Mouse (Mus musculus): ENCODE data around the gene Slc9a9. TPM values are rescaled to one million over a fixed set of nuclear protein-coding genes. Genes with fewer than 3 reads are reported as not detected.

Gene Slc9a9
- polyA plus RNA-seq, 1 experiment from 2014 or later, result 1.2 TPM

DNA sequence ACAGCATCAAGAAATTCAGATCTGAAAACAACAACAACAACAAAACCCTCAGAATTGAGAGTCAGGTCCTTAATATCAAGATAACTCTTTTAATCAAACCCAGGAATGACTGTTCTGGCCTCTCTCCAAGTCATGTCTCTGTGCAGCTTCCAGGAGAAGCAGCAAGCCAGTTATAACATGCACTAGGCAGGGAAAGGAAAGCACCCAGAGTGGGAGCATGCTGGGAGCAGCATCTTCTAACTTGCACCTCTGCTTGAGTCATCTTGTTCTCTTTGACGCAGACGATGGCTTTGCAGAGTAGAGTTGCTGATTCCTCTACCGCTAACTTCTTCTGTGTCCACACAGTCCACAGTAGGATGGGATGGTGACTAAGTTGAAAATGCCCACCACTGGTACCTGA is 426.8 kb downstream of the Slc9a9 start:
- DNase-seq (ENCODE audit: low spot score) (no peak), ATAC-seq (ENCODE audit: insufficient number of reproducible peaks, low FRiP score, low TSS enrichment, low read depth) (no peak)
- WGBS, result 94% methylated on average over 3 of the region's 3 CpGs
- Histone ChIP-seq H3K9me3 (ENCODE audit: control insufficient read depth, low read length) (no peaks in the 10 kb centered on the region), H3K9ac (ENCODE audit: low read length) (no peak overlapping the region), H3K4me3 (ENCODE audit: low read depth, low read length) (no peak overlapping the region), H3K27me3 (ENCODE audit: control insufficient read depth, insufficient read depth, low read length) (no peaks in the 10 kb centered on the region), H3K4me1 (ENCODE audit: control insufficient read depth, insufficient read depth, low read length) (no peaks in the 10 kb centered on the region), H3K36me3 (ENCODE audit: control insufficient read depth, insufficient read depth, low read length) (no peaks in the 10 kb centered on the region), H3K27ac (replicated peaks; ENCODE audit: low read depth, low read length) (no peak overlapping the region), H3K4me2 (ENCODE audit: low read depth, severe bottlenecking) (no peak overlapping the region)

DNA sequence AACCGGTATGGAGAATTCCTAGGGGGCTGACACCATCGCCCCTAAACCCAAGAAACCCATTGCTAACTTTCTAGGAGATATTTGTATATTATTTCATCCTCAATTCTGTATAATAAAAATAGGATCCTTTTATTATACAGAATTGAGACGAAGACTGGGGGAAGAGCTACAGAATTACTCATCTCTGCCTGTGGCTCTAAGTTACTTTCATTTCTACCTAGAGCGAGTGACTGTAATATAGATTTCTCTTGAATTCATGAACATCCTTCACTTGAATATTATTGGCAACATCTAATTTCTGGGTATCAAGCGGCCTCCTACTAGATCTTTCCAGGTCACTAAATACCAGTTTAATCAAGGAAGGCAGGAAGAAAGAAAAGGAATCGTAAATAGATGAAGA is 436.1 kb downstream of the Slc9a9 start:
- no peak overlapping the region for H3K4me2 ChIP-seq (ENCODE audit: low read depth, severe bottlenecking)
- no peak overlapping the region for H3K27ac ChIP-seq (replicated peaks; ENCODE audit: low read depth, low read length)
- DNase-seq (ENCODE audit: low spot score) (no peak), ATAC-seq (ENCODE audit: insufficient number of reproducible peaks, low FRiP score, low TSS enrichment, low read depth) (no peak)
- 92% methylated on average over 6 of the region's 6 CpGs for WGBS
- no peaks in the 10 kb centered on the region for H3K36me3 ChIP-seq (ENCODE audit: control insufficient read depth, insufficient read depth, low read length)
- H3K4me1 ChIP-seq (ENCODE audit: control insufficient read depth, insufficient read depth, low read length), result no peaks in the 10 kb centered on the region
- H3K27me3 ChIP-seq (ENCODE audit: control insufficient read depth, insufficient read depth, low read length), result no peaks in the 10 kb centered on the region
- H3K4me3 ChIP-seq (ENCODE audit: low read depth, low read length), result no peak overlapping the region
- H3K9ac ChIP-seq (ENCODE audit: low read length), result no peak overlapping the region
- H3K9me3 ChIP-seq (ENCODE audit: control insufficient read depth, low read length), result no peaks in the 10 kb centered on the region

DNA sequence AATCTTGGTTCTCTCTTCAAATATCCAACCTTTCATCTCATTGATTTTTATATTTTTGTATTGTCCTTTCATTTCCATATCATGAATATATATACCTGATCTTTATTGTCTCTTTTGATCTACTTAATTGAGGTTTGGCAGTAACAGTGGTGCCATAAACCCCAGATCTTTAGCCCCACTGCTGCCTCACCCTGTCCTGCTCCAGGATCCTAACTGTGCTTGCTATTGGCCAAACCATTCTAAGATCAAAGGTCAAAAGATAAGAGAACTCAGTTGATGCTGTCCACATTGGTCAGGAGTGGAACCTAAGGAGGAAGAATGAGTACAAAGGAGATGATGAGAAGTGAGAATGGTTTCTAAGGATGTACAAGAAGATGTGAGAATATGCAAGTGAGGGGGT is 440.1 kb downstream of the Slc9a9 start:
- Histone ChIP-seq H3K27ac (replicated peaks; ENCODE audit: low read depth, low read length) (no peak overlapping the region), H3K9ac (ENCODE audit: low read length) (no peak overlapping the region), H3K27me3 (ENCODE audit: control insufficient read depth, insufficient read depth, low read length) (no peaks in the 10 kb centered on the region), H3K36me3 (ENCODE audit: control insufficient read depth, insufficient read depth, low read length) (no peaks in the 10 kb centered on the region), H3K4me3 (ENCODE audit: low read depth, low read length) (no peak overlapping the region), H3K4me1 (ENCODE audit: control insufficient read depth, insufficient read depth, low read length) (no peaks in the 10 kb centered on the region), H3K4me2 (ENCODE audit: low read depth, severe bottlenecking) (no peak overlapping the region), H3K9me3 (ENCODE audit: control insufficient read depth, low read length) (no peaks in the 10 kb centered on the region)
- ATAC-seq (ENCODE audit: insufficient number of reproducible peaks, low FRiP score, low TSS enrichment, low read depth) (no peak), DNase-seq (ENCODE audit: low spot score) (no peak)

DNA sequence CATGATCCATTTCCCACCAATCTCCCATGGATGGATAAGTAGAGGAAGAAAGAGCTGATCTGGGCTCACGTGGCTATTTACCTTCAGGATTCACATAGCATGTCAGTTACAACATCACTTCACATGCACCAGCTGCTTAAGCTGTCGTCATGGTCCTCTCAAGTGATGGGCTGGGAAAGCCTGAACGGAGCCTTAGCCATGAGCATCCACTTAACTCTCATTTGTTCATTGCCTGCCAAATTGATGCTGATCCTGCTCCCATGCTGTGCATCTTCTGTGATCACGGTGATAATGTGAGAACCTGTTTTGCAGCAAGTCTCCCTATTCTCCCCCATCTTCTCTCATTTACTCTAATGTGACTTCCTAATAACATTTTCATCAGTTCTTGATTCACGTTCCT is 441.1 kb downstream of the Slc9a9 start:
- no peak for DNase-seq (ENCODE audit: low spot score)
- H3K4me3 ChIP-seq (ENCODE audit: low read depth, low read length), result no peak overlapping the region
- H3K27ac ChIP-seq (replicated peaks; ENCODE audit: low read depth, low read length), result no peak overlapping the region
- 81% methylated on average over 5 of the region's 5 CpGs for WGBS
- no peaks in the 10 kb centered on the region for H3K27me3 ChIP-seq (ENCODE audit: control insufficient read depth, insufficient read depth, low read length)
- no peaks in the 10 kb centered on the region for H3K4me1 ChIP-seq (ENCODE audit: control insufficient read depth, insufficient read depth, low read length)
- H3K4me2 ChIP-seq (ENCODE audit: low read depth, severe bottlenecking), result no peak overlapping the region
- H3K9ac ChIP-seq (ENCODE audit: low read length), result no peak overlapping the region
- ATAC-seq (ENCODE audit: insufficient number of reproducible peaks, low FRiP score, low TSS enrichment, low read depth), result no peak
- H3K36me3 ChIP-seq (ENCODE audit: control insufficient read depth, insufficient read depth, low read length), result no peaks in the 10 kb centered on the region
- H3K9me3 ChIP-seq (ENCODE audit: control insufficient read depth, low read length), result no peaks in the 10 kb centered on the region

DNA sequence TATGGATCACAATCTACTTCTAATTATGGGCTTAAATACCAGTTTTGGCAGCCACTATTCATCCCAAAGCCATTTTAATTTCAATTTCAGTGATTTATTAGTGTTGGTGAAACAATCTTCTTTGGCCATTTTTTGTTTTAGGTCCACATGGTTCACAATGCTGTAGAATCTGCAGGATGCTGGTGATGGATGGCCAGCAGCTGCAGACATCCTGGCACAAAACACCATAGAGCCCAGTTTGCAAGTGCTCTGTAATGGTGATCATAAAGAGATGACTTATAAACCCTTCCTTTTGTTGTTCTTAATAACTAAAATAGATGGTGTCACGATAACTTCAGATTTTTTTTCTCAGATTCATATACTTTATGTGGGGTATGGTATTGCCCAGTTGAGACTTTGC is 442.0 kb downstream of the Slc9a9 start:
- H3K4me2 ChIP-seq (ENCODE audit: low read depth, severe bottlenecking), result no peak overlapping the region
- 89% methylated on average over 1 of the region's 1 CpGs for WGBS
- ATAC-seq (ENCODE audit: insufficient number of reproducible peaks, low FRiP score, low TSS enrichment, low read depth), result no peak
- no peaks in the 10 kb centered on the region for H3K36me3 ChIP-seq (ENCODE audit: control insufficient read depth, insufficient read depth, low read length)
- no peak overlapping the region for H3K9ac ChIP-seq (ENCODE audit: low read length)
- no peaks in the 10 kb centered on the region for H3K27me3 ChIP-seq (ENCODE audit: control insufficient read depth, insufficient read depth, low read length)
- H3K27ac ChIP-seq (replicated peaks; ENCODE audit: low read depth, low read length), result no peak overlapping the region
- H3K9me3 ChIP-seq (ENCODE audit: control insufficient read depth, low read length), result no peaks in the 10 kb centered on the region
- DNase-seq (ENCODE audit: low spot score), result no peak
- H3K4me3 ChIP-seq (ENCODE audit: low read depth, low read length), result no peak overlapping the region
- no peaks in the 10 kb centered on the region for H3K4me1 ChIP-seq (ENCODE audit: control insufficient read depth, insufficient read depth, low read length)

DNA sequence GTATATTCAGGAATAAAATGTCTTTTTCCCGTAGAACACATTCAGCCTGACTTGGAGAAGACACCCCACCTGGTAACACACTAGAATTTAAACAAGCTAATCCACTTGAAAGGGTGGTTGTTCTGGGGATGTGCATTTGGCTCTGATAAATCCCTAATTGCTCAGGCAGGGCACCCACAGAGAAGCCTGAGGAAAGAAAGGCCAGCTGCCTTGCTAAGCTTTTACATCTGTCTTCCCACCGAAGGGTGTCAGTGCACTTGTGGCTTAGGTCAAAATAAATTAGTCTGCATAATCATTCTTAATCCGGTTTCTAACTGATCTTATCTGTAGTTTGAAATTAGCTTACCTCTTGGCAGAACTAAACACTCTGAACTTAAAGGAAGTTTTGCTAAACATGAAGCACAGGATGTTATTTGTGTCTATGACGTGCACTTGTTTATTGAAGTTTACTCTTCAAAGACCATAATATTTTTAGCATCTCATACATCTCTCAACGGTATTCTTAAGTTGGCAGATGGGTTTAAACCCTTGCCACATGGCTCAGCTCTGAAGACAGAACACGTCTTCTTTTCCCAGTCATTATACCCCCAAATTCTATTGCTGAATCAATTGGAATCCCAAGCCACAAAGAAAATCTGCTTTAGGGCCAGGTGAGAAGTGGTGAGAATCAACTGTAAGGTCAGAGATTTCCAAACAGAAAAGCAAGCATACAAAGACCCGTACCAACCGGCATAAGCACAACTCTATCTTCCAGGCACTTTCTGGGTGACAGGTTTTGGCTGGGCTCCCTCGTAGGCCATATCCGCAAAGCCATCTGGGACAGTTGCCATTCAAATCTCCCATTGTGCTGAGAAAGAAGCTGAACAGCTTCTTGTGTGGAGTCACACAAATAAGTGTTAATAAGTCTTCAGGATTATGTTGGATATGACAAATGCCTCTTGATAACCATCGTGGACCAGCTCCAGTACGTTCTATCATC is 443.7 kb downstream of the Slc9a9 start:
- no peaks in the 10 kb centered on the region for H3K27me3 ChIP-seq (ENCODE audit: control insufficient read depth, insufficient read depth, low read length)
- no peaks in the 10 kb centered on the region for H3K36me3 ChIP-seq (ENCODE audit: control insufficient read depth, insufficient read depth, low read length)

DNA sequence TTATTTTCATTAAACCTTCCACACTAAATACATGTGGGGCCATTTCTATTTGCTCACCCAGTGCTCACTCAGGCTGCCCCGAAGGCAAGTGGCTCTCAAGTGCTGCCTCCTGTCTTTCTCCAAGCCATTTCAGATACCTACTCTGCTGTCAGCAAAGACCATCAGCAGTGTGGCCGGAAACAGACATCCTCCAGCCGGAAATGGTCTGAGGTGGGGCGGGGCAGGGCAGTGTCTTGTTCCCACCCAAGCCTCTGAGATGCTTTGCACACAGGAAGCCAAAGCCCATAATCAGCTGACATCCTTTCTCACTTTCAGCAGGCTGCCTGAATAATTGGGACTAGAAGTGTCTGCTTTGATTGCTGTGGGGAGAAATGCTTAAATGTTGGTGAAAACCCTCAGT is 450.4 kb downstream of the Slc9a9 start:
- no peak overlapping the region for H3K27ac ChIP-seq (replicated peaks; ENCODE audit: low read depth, low read length)

More for the DNA sequence above, 443.7 kb downstream of the Slc9a9 start:
- Histone ChIP-seq H3K9ac (ENCODE audit: low read length) (no peak overlapping the region), H3K4me3 (ENCODE audit: low read depth, low read length) (no peak overlapping the region), H3K9me3 (ENCODE audit: control insufficient read depth, low read length) (no peaks in the 10 kb centered on the region), H3K27ac (replicated peaks; ENCODE audit: low read depth, low read length) (no peak overlapping the region), H3K4me2 (ENCODE audit: low read depth, severe bottlenecking) (no peak overlapping the region), H3K4me1 (ENCODE audit: control insufficient read depth, insufficient read depth, low read length) (no peaks in the 10 kb centered on the region)
- ATAC-seq (ENCODE audit: insufficient number of reproducible peaks, low FRiP score, low TSS enrichment, low read depth), result no peak
- 66% methylated on average over 12 of the region's 12 CpGs for WGBS
- no peak for DNase-seq (ENCODE audit: low spot score)

DNA sequence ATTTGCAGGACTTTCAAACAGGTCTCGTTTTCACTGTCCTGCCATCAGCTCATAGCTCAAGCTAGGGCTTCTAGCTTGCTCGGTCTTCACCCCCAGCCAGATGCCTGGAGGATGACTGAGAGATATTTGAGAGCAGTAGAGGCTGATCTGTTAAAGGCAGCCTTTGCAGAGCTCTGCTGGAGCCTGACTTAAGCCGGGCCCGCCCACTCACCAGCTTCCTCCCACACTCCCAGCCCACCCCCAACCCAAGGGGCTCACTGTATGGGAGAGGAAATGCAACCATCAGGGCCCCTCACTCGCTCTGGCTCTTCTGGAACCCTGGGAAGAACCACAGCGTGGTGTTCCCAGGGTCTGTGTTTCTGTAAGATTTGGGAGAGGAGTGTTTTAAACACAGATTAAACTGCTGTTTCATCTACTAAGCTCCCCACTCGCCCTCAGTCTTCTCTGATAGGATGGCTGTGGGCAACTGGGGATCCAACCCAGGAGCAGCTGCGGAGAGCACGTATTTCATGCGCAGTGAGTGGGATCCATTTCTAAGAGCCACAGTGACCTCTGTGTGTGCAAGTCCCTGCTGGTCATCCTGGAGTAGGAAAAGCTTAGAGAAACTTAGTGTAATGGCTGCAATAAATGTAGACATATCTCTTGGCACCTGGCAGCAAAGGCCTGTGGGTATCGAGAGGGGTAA is 451.6 kb downstream of the Slc9a9 start:
- no peaks in the 10 kb centered on the region for H3K36me3 ChIP-seq (ENCODE audit: control insufficient read depth, insufficient read depth, low read length)
- 26% methylated on average over 11 of the region's 11 CpGs for WGBS
- H3K27me3 ChIP-seq (ENCODE audit: control insufficient read depth, insufficient read depth, low read length), result no peaks in the 10 kb centered on the region
- H3K9me3 ChIP-seq (ENCODE audit: control insufficient read depth, low read length), result no peaks in the 10 kb centered on the region
- DNase-seq (ENCODE audit: low spot score) (peak; percentile 57), ATAC-seq (ENCODE audit: insufficient number of reproducible peaks, low FRiP score, low TSS enrichment, low read depth) (peak; percentile 82)
- H3K9ac ChIP-seq (ENCODE audit: low read length), result peak overlapping the region; percentile 43; the same call in 1 of the 2 replicates
- peaks cover 15% of the 10 kb centered on the region for H3K4me1 ChIP-seq (ENCODE audit: control insufficient read depth, insufficient read depth, low read length)
- H3K4me2 ChIP-seq (ENCODE audit: low read depth, severe bottlenecking), result peak overlapping the region; percentile 13; the same call in 1 of the 2 replicates
- H3K27ac ChIP-seq (replicated peaks; ENCODE audit: low read depth, low read length), result no peak overlapping the region
- H3K4me3 ChIP-seq (ENCODE audit: low read depth, low read length), result no peak overlapping the region

More for the DNA sequence above, 450.4 kb downstream of the Slc9a9 start:
- WGBS, result 46% methylated on average over 4 of the region's 4 CpGs
- DNase-seq (ENCODE audit: low spot score) (peak; percentile 33), ATAC-seq (ENCODE audit: insufficient number of reproducible peaks, low FRiP score, low TSS enrichment, low read depth) (no peak)
- Histone ChIP-seq H3K9me3 (ENCODE audit: control insufficient read depth, low read length) (no peaks in the 10 kb centered on the region), H3K9ac (ENCODE audit: low read length) (no peak overlapping the region), H3K36me3 (ENCODE audit: control insufficient read depth, insufficient read depth, low read length) (no peaks in the 10 kb centered on the region), H3K27me3 (ENCODE audit: control insufficient read depth, insufficient read depth, low read length) (no peaks in the 10 kb centered on the region), H3K4me2 (ENCODE audit: low read depth, severe bottlenecking) (no peak overlapping the region), H3K4me3 (ENCODE audit: low read depth, low read length) (no peak overlapping the region), H3K4me1 (ENCODE audit: control insufficient read depth, insufficient read depth, low read length) (peaks cover 15% of the 10 kb centered on the region)
